Mouse (Mus musculus): ENCODE results near the gene Abcc12. TPM values are rescaled to one million over a fixed set of nuclear protein-coding genes. Genes with fewer than 3 reads are reported as not detected.

Gene Abcc12
- total RNA-seq (2021): under 1 TPM; 0.13 to 0.34 TPM
- long read RNA-seq, experiment 1: 0 reads
- long read RNA-seq, experiment 2: 0 reads

GRCm38 (mm10) chr8:86580458-86580857 lies at the start of gene Abcc12:
TSS of gene Abcc12 (minus strand) at chr8:86580686.
- DNase-seq (ENCODE audit: low spot score in 2 of 2): no peak
- intact Hi-C loops (cut with DNase I): loop anchor here (10.0 kb wide), 1 partner anchor 736 kb away; the partner anchor contains the start of genes Itfg1 and Phkb

GRCm38 (mm10) chr8:86630212-86630611 lies 49.7 kb upstream of the Abcc12 start:
- intact Hi-C loops (cut with DNase I): no loop called here
- DNase-seq (ENCODE audit: low spot score in 2 of 2): no peak

GRCm38 (mm10) chr8:86624915-86625314 lies 44.4 kb upstream of the Abcc12 start:
- no peak for DNase-seq (ENCODE audit: low spot score in 2 of 2)
- intact Hi-C loops (cut with DNase I): no loop called here

GRCm38 (mm10) chr8:86623911-86624731 lies 43.6 kb upstream of the Abcc12 start, which contains the start of gene Lonp2:
TSS of gene Lonp2 (plus strand) at chr8:86624043.
- intact Hi-C loops (cut with DNase I): no loop called here
- peak; percentile 96 to 97 for DNase-seq (ENCODE audit: low spot score in 2 of 2)

GRCm38 (mm10) chr8:86623551-86623910 lies 43.0 kb upstream of the Abcc12 start:
- DNase-seq (ENCODE audit: low spot score in 2 of 2): no peak
- intact Hi-C loops (cut with DNase I): no loop called here

- no peak for DNase-seq (ENCODE audit: low spot score in 2 of 2)
- intact Hi-C loops (cut with DNase I): no loop called here
Observed at GRCm38 (mm10) chr8:86617759-86618387, 37.4 kb upstream of the Abcc12 start.

- DNase-seq (ENCODE audit: low spot score in 2 of 2): no peak
- intact Hi-C loops (cut with DNase I): no loop called here
Observed at GRCm38 (mm10) chr8:86615095-86615769, 34.7 kb upstream of the Abcc12 start.

- DNase-seq (ENCODE audit: low spot score in 2 of 2): no peak
- intact Hi-C loops (cut with DNase I): no loop called here
Observed at GRCm38 (mm10) chr8:86613798-86614197, 33.3 kb upstream of the Abcc12 start.

- intact Hi-C loops (cut with DNase I): no loop called here
Observed at GRCm38 (mm10) chr8:86604676-86605075, 24.2 kb upstream of the Abcc12 start.

GRCm38 (mm10) chr8:86603174-86603573 lies 22.7 kb upstream of the Abcc12 start:
- intact Hi-C loops (cut with DNase I): no loop called here
- DNase-seq (ENCODE audit: low spot score in 2 of 2): no peak

More at GRCm38 (mm10) chr8:86604676-86605075, 24.2 kb upstream of the Abcc12 start:
- no peak for DNase-seq (ENCODE audit: low spot score in 2 of 2)

- no peak for DNase-seq (ENCODE audit: low spot score in 2 of 2)
- intact Hi-C loops (cut with DNase I): no loop called here
Observed at GRCm38 (mm10) chr8:86600311-86600710, 19.8 kb upstream of the Abcc12 start.

GRCm38 (mm10) chr8:86599299-86599698 lies 18.8 kb upstream of the Abcc12 start:
- no peak for DNase-seq (ENCODE audit: low spot score in 2 of 2)
- intact Hi-C loops (cut with DNase I): no loop called here

GRCm38 (mm10) chr8:86597681-86598080 lies 17.2 kb upstream of the Abcc12 start:
- intact Hi-C loops (cut with DNase I): no loop called here

GRCm38 (mm10) chr8:86595671-86596070 lies 15.2 kb upstream of the Abcc12 start:
- no peak for DNase-seq (ENCODE audit: low spot score in 2 of 2)
- intact Hi-C loops (cut with DNase I): no loop called here

More at GRCm38 (mm10) chr8:86597681-86598080, 17.2 kb upstream of the Abcc12 start:
- DNase-seq (ENCODE audit: low spot score in 2 of 2): no peak

- intact Hi-C loops (cut with DNase I): no loop called here
- DNase-seq (ENCODE audit: low spot score in 2 of 2): no peak
Observed at GRCm38 (mm10) chr8:86594159-86594796, 13.8 kb upstream of the Abcc12 start.

GRCm38 (mm10) chr8:86593099-86593498 lies 12.6 kb upstream of the Abcc12 start:
- DNase-seq (ENCODE audit: low spot score in 2 of 2): no peak
- intact Hi-C loops (cut with DNase I): no loop called here

- no peak for DNase-seq (ENCODE audit: low spot score in 2 of 2)
- intact Hi-C loops (cut with DNase I): loop anchor here (5.0 to 10.0 kb wide), 3 partner anchors 314 to 1126 kb away; partner anchors contain the start of genes Itfg1 and Phkb
Observed at GRCm38 (mm10) chr8:86588338-86588737, 7.9 kb upstream of the Abcc12 start.

GRCm38 (mm10) chr8:86586642-86587041 lies 6.2 kb upstream of the Abcc12 start:
- intact Hi-C loops (cut with DNase I): loop anchor here (5.0 to 10.0 kb wide), 3 partner anchors 316 to 1124 kb away; partner anchors contain the start of genes Itfg1 and Phkb
- DNase-seq (ENCODE audit: low spot score in 2 of 2): peak in 1 of 2 experiments; percentile 16

- peak in 1 of 2 experiments; percentile 25 for DNase-seq (ENCODE audit: low spot score in 2 of 2)
- intact Hi-C loops (cut with DNase I): loop anchor here (5.0 to 10.0 kb wide), 3 partner anchors 316 to 1124 kb away; partner anchors contain the start of genes Itfg1 and Phkb
Observed at GRCm38 (mm10) chr8:86586058-86586457, 5.6 kb upstream of the Abcc12 start.
